Mouse (Mus musculus) G1E (cell line): ENCODE data around the gene S100a3.

ENCODE experiments used
- CTCF ChIP-seq: IDR thresholded peaks from 2 replicates; pipeline ENCODE4 v1.5.1; 2012; ENCODE audit warnings: low read depth, low read length, inconsistent platforms, mixed read lengths
- POLR2AphosphoS5 ChIP-seq: IDR thresholded peaks from 2 replicates; pipeline ENCODE4 v1.6.1; 2012; ENCODE audit warnings: low read depth, low read length, inconsistent platforms; ENCODE audit not compliant: insufficient replicate concordance
- TAL1 ChIP-seq: conservative IDR thresholded peaks from 2 replicates; pipeline ENCODE4 v1.6.1; 2012; ENCODE audit warnings: low read depth, low read length, inconsistent platforms, mixed read lengths

- TF ChIP-seq CTCF (no peak), POLR2AphosphoS5 (no peak), TAL1 (no peak)
These were observed 14.9 kb downstream of the S100a3 start for GRCm38 (mm10) chr3:90575320-90575719.
